Mouse (Mus musculus) limb, embryonic 14.5 days (tissue): ENCODE results near the gene Max. TPM values are rescaled to one million over a fixed set of nuclear protein-coding genes. Genes with fewer than 3 reads are reported as not detected.

Experiments
- ATAC-seq: fragments of 200-750 bp; cut with Nextera tagmentation; 2 replicates; pipeline ENCODE4 v1.8.0; 2017; ENCODE audit warnings: low read depth, moderate number of reproducible peaks, moderate TSS enrichment; ENCODE audit not compliant: low FRiP score
- DNase-seq: peaks from one replicate; pipeline ENCODE4 v3.0.0-alpha.2; 2015; ENCODE audit warnings: low spot score
- H3K27ac ChIP-seq: fragments of 300-500 bp; sonication (generic); replicated peaks from 2 replicates; pipeline ENCODE4 v1.5.1; 2014; ENCODE audit warnings: low read depth, mild to moderate bottlenecking, low read length, moderate library complexity, mixed read lengths
- H3K27me3 ChIP-seq: fragments of 300-500 bp; sonication (generic); 2 replicates; pipeline ENCODE4 v1.6.1; 2014; ENCODE audit warnings: low read length, mixed read lengths; ENCODE audit not compliant: control insufficient read depth, insufficient read depth
- H3K36me3 ChIP-seq: fragments of 300-500 bp; sonication (generic); 2 replicates; pipeline ENCODE4 v1.6.1; 2014; ENCODE audit warnings: mild to moderate bottlenecking, low read length, moderate library complexity, mixed read lengths; ENCODE audit not compliant: control insufficient read depth, insufficient read depth
- H3K4me1 ChIP-seq: fragments of 300-500 bp; sonication (generic); 2 replicates; pipeline ENCODE4 v1.6.1; 2014; ENCODE audit warnings: antibody characterized with exemption, low read length, mixed read lengths; ENCODE audit not compliant: control insufficient read depth, insufficient read depth
- H3K4me2 ChIP-seq: fragments of 300-500 bp; sonication (generic); replicated peaks from 2 replicates; pipeline ENCODE4 v1.6.1; 2014; ENCODE audit warnings: low read depth, mild to moderate bottlenecking, low read length, moderate library complexity; ENCODE audit not compliant: severe bottlenecking
- H3K4me3 ChIP-seq: fragments of 300-500 bp; sonication (generic); replicated peaks from 2 replicates; pipeline ENCODE4 v1.5.1; 2014; ENCODE audit warnings: low read length
- H3K9ac ChIP-seq: fragments of 300-500 bp; sonication (generic); 2 replicates; pipeline ENCODE4 v1.6.1; 2014; ENCODE audit warnings: mild to moderate bottlenecking, low read depth, low read length, moderate library complexity; ENCODE audit not compliant: severe bottlenecking
- H3K9me3 ChIP-seq: fragments of 300-500 bp; sonication (generic); 2 replicates; pipeline ENCODE4 v1.6.1; 2016; ENCODE audit warnings: low read length; ENCODE audit not compliant: control insufficient read depth
- POLR2A ChIP-seq: fragments of 200-500 bp; IDR thresholded peaks from 2 replicates; pipeline ENCODE4 v1.8.0; 2012; ENCODE audit warnings: inconsistent platforms, mild to moderate bottlenecking, moderate library complexity, borderline replicate concordance; ENCODE audit not compliant: insufficient read depth, insufficient read length; ENCODE audit errors: extremely low read depth
- WGBS: fragments of 180-500 bp; shearing (Covaris S2); extraction: QIAGEN DNeasy Blood & Tissue Kit; methylation state at CpG from one replicate; pipeline ENCODE4 v1.1.7; 2014; 5-methylcytosine and 5-hydroxymethylcytosine counted together
- polyA plus RNA-seq, 2 experiments: library from polyadenylated mRNA; depleted of rRNA in 1 of 2; stranded (reverse) in 1 of 2; unstranded in 1 of 2; fragments of >200 nt; fragmentation: Nextera tagmentation in 1 of 2; extraction: Ambion mirVana in 1 of 2; gene quantifications; 2 replicates each; pipeline versions ENCODE4 v1.2.1 to v1.2.3; 2012 to 2014

Gene Max
- polyA plus RNA-seq, 2 experiments = 36.2 to 54.8 TPM

GRCm38 (mm10) chr12:76927012-76927411, 35.0 kb downstream of the Max start:
- no peak overlapping the region for H3K4me2 ChIP-seq
- H3K27me3 ChIP-seq = no peaks in the 10 kb centered on the region
- H3K36me3 ChIP-seq = no peaks in the 10 kb centered on the region; the same call in 1 of the 2 replicates
- no peak overlapping the region for H3K27ac ChIP-seq
- no peak for DNase-seq
- no peaks in the 10 kb centered on the region for H3K9me3 ChIP-seq
- no peak overlapping the region for H3K4me3 ChIP-seq
- ATAC-seq = no peak
- H3K4me1 ChIP-seq = no peaks in the 10 kb centered on the region
- no peak for TF ChIP-seq POLR2A
- H3K9ac ChIP-seq = no peak overlapping the region
- 84% methylated on average over 3 of the region's 3 CpGs for WGBS

- TF ChIP-seq POLR2A = no peak
- Histone ChIP-seq H3K27me3 (no peaks in the 10 kb centered on the region), H3K4me1 (no peaks in the 10 kb centered on the region), H3K9ac (no peak overlapping the region), H3K4me2 (no peak overlapping the region), H3K9me3 (no peaks in the 10 kb centered on the region), H3K4me3 (no peak overlapping the region), H3K36me3 (no peaks in the 10 kb centered on the region; the same call in 1 of the 2 replicates), H3K27ac (no peak overlapping the region)
- 78% methylated on average over 10 of the region's 10 CpGs for WGBS
- ATAC-seq = no peak
- no peak for DNase-seq
These were observed 35.6 kb downstream of the Max start for GRCm38 (mm10) chr12:76926338-76926945.

- DNase-seq (no peak), ATAC-seq (no peak)
- Histone ChIP-seq H3K4me3 (no peak overlapping the region), H3K4me2 (no peak overlapping the region), H3K36me3 (peaks cover 10% of the 10 kb centered on the region), H3K4me1 (no peaks in the 10 kb centered on the region), H3K27ac (no peak overlapping the region), H3K9ac (no peak overlapping the region), H3K9me3 (no peaks in the 10 kb centered on the region), H3K27me3 (no peaks in the 10 kb centered on the region)
- no peak for TF ChIP-seq POLR2A
- whole genome bisulfite sequencing = 90% methylated on average over 10 of the region's 10 CpGs
These were observed 36.9 kb downstream of the Max start for GRCm38 (mm10) chr12:76924904-76925604.

- H3K27ac ChIP-seq = no peak overlapping the region
- WGBS = 90% methylated on average over 8 of the region's 8 CpGs
- peaks cover 15% of the 10 kb centered on the region for H3K36me3 ChIP-seq
- no peak for TF ChIP-seq POLR2A
- ATAC-seq (no peak), DNase-seq (no peak)
- no peaks in the 10 kb centered on the region for H3K27me3 ChIP-seq
- no peak overlapping the region for H3K9ac ChIP-seq
- H3K9me3 ChIP-seq = no peaks in the 10 kb centered on the region
- no peak overlapping the region for H3K4me2 ChIP-seq
- no peak overlapping the region for H3K4me3 ChIP-seq
- no peaks in the 10 kb centered on the region for H3K4me1 ChIP-seq
These were observed 38.9 kb downstream of the Max start for GRCm38 (mm10) chr12:76923118-76923517.

- Histone ChIP-seq H3K4me3 (no peak overlapping the region), H3K9ac (no peak overlapping the region), H3K27me3 (no peaks in the 10 kb centered on the region), H3K9me3 (no peaks in the 10 kb centered on the region), H3K27ac (no peak overlapping the region), H3K4me1 (no peaks in the 10 kb centered on the region), H3K36me3 (peaks cover 22% of the 10 kb centered on the region), H3K4me2 (no peak overlapping the region)
- no peak for TF ChIP-seq POLR2A
- DNase-seq (no peak), ATAC-seq (no peak)
- 85% methylated on average over 8 of the region's 8 CpGs for WGBS
These were observed 41.0 kb downstream of the Max start for GRCm38 (mm10) chr12:76920990-76921389.
